In genomic region chr8:119440250-119440951, GRCm38 (mm10) we compare ENCODE assay signal across 9 mouse cellular contexts. TPM values are rescaled to one million over a fixed set of nuclear protein-coding genes. Genes with fewer than 3 reads are reported as not detected.
DNase-seq lines count a peak whose midpoint lies in the region; ATAC-seq and TF ChIP-seq lines count a peak whose summit lies in the region.
"Had no signal": no experiment of that assay in that cellular context is flagged by ENCODE, and none has a peak within 500 bp of the region (broad histone marks: within the 10 kb centered on the region; RNA-seq: fewer than 3 reads in every experiment).

No protein-coding gene starts in this region.

- H3K27ac ChIP-seq in cortical plate, adult 2 months (ENCODE audit: insufficient read depth, low read length) = no peak overlapping the region
- no peak overlapping the region for H3K27ac ChIP-seq in limb, embryonic 13.5 days
- no peak overlapping the region for H3K27ac ChIP-seq in midbrain, embryonic 14.5 days (replicated peaks; ENCODE audit: low read depth, low read length)
- peak overlapping the region; percentile 79 for H3K27ac ChIP-seq in stomach, embryonic 16.5 days (ENCODE audit: low read length)

- DNase-seq in 3134 (ENCODE audit: extremely low read depth, insufficient read length, low spot score) = peak; percentile 80
- peak; percentile 88 for DNase-seq in Muller cell, postnatal 12 days (ENCODE audit: inconsistent ontology term)
- DNase-seq in gastrocnemius, postnatal 25 days = peak; percentile 81
- DNase-seq in midbrain, embryonic 14.5 days = peak; percentile 92

- peak; percentile 65 for TF ChIP-seq CTCF in cortical plate, adult 2 months (IDR thresholded peaks at IDR 0.05; ENCODE audit: extremely low read depth, insufficient read depth, low read length)

- no peaks in the 10 kb centered on the region for H3K9me3 ChIP-seq in limb, embryonic 13.5 days
- no peaks in the 10 kb centered on the region for H3K9me3 ChIP-seq in midbrain, embryonic 14.5 days (ENCODE audit: control insufficient read depth, low read length)
- H3K9me3 ChIP-seq in stomach, embryonic 16.5 days (replicated peaks; ENCODE audit: control insufficient read depth, low read length) = no peaks in the 10 kb centered on the region

- no peaks in the 10 kb centered on the region for H3K36me3 ChIP-seq in limb, embryonic 13.5 days
- H3K36me3 ChIP-seq in midbrain, embryonic 14.5 days (ENCODE audit: control insufficient read depth, insufficient read depth, low read length) = no peaks in the 10 kb centered on the region
- H3K36me3 ChIP-seq in stomach, embryonic 16.5 days (ENCODE audit: control insufficient read depth, insufficient read depth, low read length) = no peaks in the 10 kb centered on the region

- no peak overlapping the region for H3K9ac ChIP-seq in limb, embryonic 13.5 days
- H3K9ac ChIP-seq in midbrain, embryonic 14.5 days (replicated peaks; ENCODE audit: low read length) = no peak overlapping the region
- H3K9ac ChIP-seq in stomach, embryonic 16.5 days (ENCODE audit: low read length) = no peak overlapping the region

- no peak overlapping the region for H3K4me3 ChIP-seq in cortical plate, adult 2 months (ENCODE audit: insufficient read depth, low read length)
- H3K4me3 ChIP-seq in limb, embryonic 13.5 days = no peak overlapping the region
- H3K4me3 ChIP-seq in midbrain, embryonic 14.5 days (replicated peaks; ENCODE audit: low read depth, low read length) = no peak overlapping the region
- H3K4me3 ChIP-seq in stomach, embryonic 16.5 days (replicated peaks; ENCODE audit: low read length) = no peak overlapping the region
- H3K4me3 ChIP-seq: erythroblast, embryonic 14.5 days had no signal

- TF ChIP-seq POLR2A in cortical plate, adult 2 months (IDR thresholded peaks at IDR 0.05; ENCODE audit: extremely low read depth, insufficient read depth, low read length) = no peak

- ATAC-seq in inflammation-experienced regulatory T-cells, adult 6 months = peak; percentile 62
- ATAC-seq in limb, embryonic 13.5 days (ENCODE audit: low FRiP score, low read depth) = no peak; the same call in 1 of the 2 replicates
- 0 out of 2 replicates have a peak, but pooled peaks have one; percentile 40 for ATAC-seq in midbrain, embryonic 14.5 days (ENCODE audit: low FRiP score, low TSS enrichment)
- ATAC-seq in stomach, embryonic 16.5 days (ENCODE audit: insufficient read depth, low FRiP score) = peak; percentile 52

- WGBS in limb, embryonic 13.5 days = 15% methylated on average over 16 of the region's 16 CpGs
- 14% methylated on average over 16 of the region's 16 CpGs for WGBS in midbrain, embryonic 14.5 days
- 17% methylated on average over 16 of the region's 16 CpGs for WGBS in stomach, embryonic 16.5 days

- H3K4me1 ChIP-seq in cortical plate, adult 2 months (ENCODE audit: control insufficient read depth, insufficient read depth, low read length) = no peaks in the 10 kb centered on the region
- peaks cover 22% of the 10 kb centered on the region for H3K4me1 ChIP-seq in limb, embryonic 13.5 days
- H3K4me1 ChIP-seq in midbrain, embryonic 14.5 days (ENCODE audit: control insufficient read depth, insufficient read depth, low read length) = no peaks in the 10 kb centered on the region
- H3K4me1 ChIP-seq in stomach, embryonic 16.5 days (ENCODE audit: control insufficient read depth, insufficient read depth, low read length) = peaks cover 19% of the 10 kb centered on the region

- peak overlapping the region; percentile 41 for H3K4me2 ChIP-seq in limb, embryonic 13.5 days (replicated peaks)
- no peak overlapping the region for H3K4me2 ChIP-seq in midbrain, embryonic 14.5 days (ENCODE audit: low read length)
- H3K4me2 ChIP-seq in stomach, embryonic 16.5 days (ENCODE audit: low read depth, low read length) = peak overlapping the region; percentile 25; the same call in 1 of the 2 replicates

- peaks cover 13% of the 10 kb centered on the region; the same call in 1 of the 2 replicates for H3K27me3 ChIP-seq in limb, embryonic 13.5 days
- H3K27me3 ChIP-seq in midbrain, embryonic 14.5 days (ENCODE audit: control insufficient read depth, insufficient read depth, low read length) = no peaks in the 10 kb centered on the region
- H3K27me3 ChIP-seq in stomach, embryonic 16.5 days (ENCODE audit: control insufficient read depth, insufficient read depth, low read length) = no peaks in the 10 kb centered on the region

RNA-seq across cellular contexts. Expression of gene Necab2, which starts 6.1 kb away (rescaled TPM):
- 31.9 and 48.3 TPM in 2 replicates for polyA plus RNA-seq in cortical plate, adult 2 months (2012; rRNA removed)
- under 1 TPM; 0.13 to 0.18 TPM for total RNA-seq in gastrocnemius, postnatal 25 days (2021)
- not detected for polyA plus RNA-seq in inflammation-experienced regulatory T-cells, adult 6 months (2017; shearing (Covaris generic))
- polyA plus RNA-seq in limb, embryonic 13.5 days (2015; fragmentation: Nextera tagmentation; extraction: Ambion mirVana) = 3.1 and 3.5 TPM in 2 replicates
- polyA plus RNA-seq in midbrain, embryonic 14.5 days (2014; fragmentation: Nextera tagmentation; extraction: Ambion mirVana) = 45.7 and 56.4 TPM in 2 replicates
- 0.74 and 1.5 TPM in 2 replicates for polyA plus RNA-seq in stomach, embryonic 16.5 days (2015; fragmentation: Nextera tagmentation; extraction: Ambion mirVana)
- polyA plus RNA-seq: erythroblast, embryonic 14.5 days had no signal

RNA-seq across cellular contexts. Expression of gene Osgin1, which starts 6.5 kb away (rescaled TPM):
- 0.86 and 1.1 TPM in 2 replicates for polyA plus RNA-seq in cortical plate, adult 2 months (2012; rRNA removed)
- total RNA-seq in gastrocnemius, postnatal 25 days (2021) = 10 to 100 TPM in 1 of 2 experiments, 1 to 10 TPM in 1; 9.9 to 14.8 TPM
- 10 to 100 TPM; 15.6 to 28.0 (median 24.5) TPM for polyA plus RNA-seq in inflammation-experienced regulatory T-cells, adult 6 months (2017; shearing (Covaris generic))
- polyA plus RNA-seq in limb, embryonic 13.5 days (2015; fragmentation: Nextera tagmentation; extraction: Ambion mirVana) = 0.73 and 0.76 TPM in 2 replicates
- 0.26 TPM in 1 of 2 replicates, not detected in the other for polyA plus RNA-seq in midbrain, embryonic 14.5 days (2014; fragmentation: Nextera tagmentation; extraction: Ambion mirVana)
- 10.2 and 11.0 TPM in 2 replicates for polyA plus RNA-seq in stomach, embryonic 16.5 days (2015; fragmentation: Nextera tagmentation; extraction: Ambion mirVana)

RNA-seq across cellular contexts. Expression of gene Mlycd, which starts 45.7 kb away (rescaled TPM):
- 24.7 and 26.9 TPM in 2 replicates for polyA plus RNA-seq in cortical plate, adult 2 months (2012; rRNA removed)
- 10 to 100 TPM; 76.5 to 78.1 TPM for total RNA-seq in gastrocnemius, postnatal 25 days (2021)
- 1 to 10 TPM; 2.6 to 7.3 (median 7.1) TPM for polyA plus RNA-seq in inflammation-experienced regulatory T-cells, adult 6 months (2017; shearing (Covaris generic))
- polyA plus RNA-seq in limb, embryonic 13.5 days (2015; fragmentation: Nextera tagmentation; extraction: Ambion mirVana) = 9.6 and 11.4 TPM in 2 replicates
- 17.6 and 19.4 TPM in 2 replicates for polyA plus RNA-seq in midbrain, embryonic 14.5 days (2014; fragmentation: Nextera tagmentation; extraction: Ambion mirVana)
- polyA plus RNA-seq in stomach, embryonic 16.5 days (2015; fragmentation: Nextera tagmentation; extraction: Ambion mirVana) = 12.5 and 13.5 TPM in 2 replicates
